Mouse (Mus musculus): ENCODE results near the gene Aak1.

DNA sequence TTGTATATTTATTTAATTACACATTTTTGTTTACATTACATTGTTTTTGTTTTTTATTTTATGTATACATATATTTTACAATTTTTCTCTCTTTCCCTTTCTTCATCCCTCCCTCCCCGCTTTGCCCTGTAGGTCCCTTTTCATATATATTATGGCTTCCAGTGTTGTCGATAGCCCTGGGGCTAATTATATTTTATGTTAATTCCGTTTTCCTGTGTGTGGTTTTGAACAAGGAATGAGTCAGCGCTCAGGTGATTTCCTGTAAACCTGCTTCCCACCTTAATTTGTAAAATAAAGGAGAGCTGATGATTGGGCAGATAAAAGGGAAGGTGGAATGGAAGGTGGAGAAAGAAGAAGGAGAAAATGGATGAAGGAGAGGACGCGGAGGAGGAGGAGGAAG is 159.6 kb downstream of the Aak1 start, which contains the start of gene Nfu1:
- no peak for TF ChIP-seq POLR2A (IDR thresholded peaks at IDR 0.05; ENCODE audit: insufficient read length, low read depth)
- TF ChIP-seq MAX (IDR thresholded peaks at IDR 0.05; ENCODE audit: low read depth), result no peak
- no peak for TF ChIP-seq E2F4 (IDR thresholded peaks at IDR 0.05; ENCODE audit: insufficient read depth)
